Mouse (Mus musculus) adrenal gland, adult 18-20 months (tissue): ENCODE results near the gene Lama5. TPM values are rescaled to one million over a fixed set of nuclear protein-coding genes. Genes with fewer than 3 reads are reported as not detected.
A peak's percentile ranks its signal among the peaks of the same experiment; 100 is the strongest.
"Not testable (repeated sequence)": the region's sequence is repeated elsewhere in the genome, so short reads cannot be mapped to it uniquely, and the experiment has no call there.

Experiments used
- DNase-seq, 2 experiments: peaks; one replicate each; pipeline ENCODE4 v3.0.0; 2021 to 2022; ENCODE audit warnings: low spot score in 2 of 2
- long read RNA-seq, 2 experiments: library from polyadenylated mRNA; stranded (forward); transcript quantifications; one replicate each; pipeline ENCODE4 v2.0.0; 2021
- total RNA-seq, 2 experiments: library from RNA; stranded (reverse); gene quantifications; 1 replicate in 1 of 2; 2 replicates in 1 of 2; pipeline ENCODE4 v1.2.3; 2021

Gene Lama5
- total RNA-seq = 10 to 100 TPM; 31.5 to 61.3 TPM
- long read RNA-seq, experiment 1, partial matches to known transcripts = 5 of 9 reads
- long read RNA-seq, experiment 1, other reads (novel, unspliced or antisense) = 4 of 9 reads
- long read RNA-seq, experiment 2, partial matches to known transcripts = 10 of 10 reads
- long read RNA-seq, experiment 2, other reads (novel, unspliced or antisense) = 0 of 10 reads

GRCm38 (mm10) chr2:180225762-180226378 is at the start of gene Lama5:
TSS of gene Lama5 (minus strand) at chr2:180225859.
- DNase-seq = peak; percentile 74 to 78

- DNase-seq = no peak
Observed at GRCm38 (mm10) chr2:180274523-180274922, 48.9 kb upstream of the Lama5 start.

- peak; percentile 85 to 88 for DNase-seq
Observed at GRCm38 (mm10) chr2:180273394-180274244, 48.0 kb upstream of the Lama5 start, which contains the start of gene Cables2. TSS of gene Cables2 (minus strand) at chr2:180273496.

GRCm38 (mm10) chr2:180272884-180273321 is 47.2 kb upstream of the Lama5 start:
- DNase-seq = no peak

GRCm38 (mm10) chr2:180271804-180272395 is 46.2 kb upstream of the Lama5 start:
- DNase-seq = no peak

GRCm38 (mm10) chr2:180270537-180271255 is 45.0 kb upstream of the Lama5 start:
- DNase-seq = no peak

- no peak for DNase-seq
Observed at GRCm38 (mm10) chr2:180269329-180269728, 43.7 kb upstream of the Lama5 start.

- no peak for DNase-seq
Observed at GRCm38 (mm10) chr2:180267955-180268354, 42.3 kb upstream of the Lama5 start.

GRCm38 (mm10) chr2:180262891-180263290 is 37.2 kb upstream of the Lama5 start:
- no peak for DNase-seq

GRCm38 (mm10) chr2:180262441-180262840 is 36.8 kb upstream of the Lama5 start:
- no peak for DNase-seq

- no peak for DNase-seq
Observed at GRCm38 (mm10) chr2:180261901-180262300, 36.2 kb upstream of the Lama5 start.

- no peak for DNase-seq
Observed at GRCm38 (mm10) chr2:180260610-180261480, 35.2 kb upstream of the Lama5 start.

- not testable (repeated sequence) for DNase-seq
Observed at GRCm38 (mm10) chr2:180259826-180260609, 34.4 kb upstream of the Lama5 start.

GRCm38 (mm10) chr2:180258951-180259484 is 33.4 kb upstream of the Lama5 start:
- DNase-seq = not testable (repeated sequence)

GRCm38 (mm10) chr2:180257963-180258865 is 32.6 kb upstream of the Lama5 start:
- no peak for DNase-seq

GRCm38 (mm10) chr2:180257001-180257521 is 31.4 kb upstream of the Lama5 start, which contains the start of gene Rps21:
TSS of gene Rps21 (plus strand) at chr2:180257377.
- DNase-seq = peak; percentile 92

- no peak for DNase-seq
Observed at GRCm38 (mm10) chr2:180256296-180257000, 30.8 kb upstream of the Lama5 start.
